Mouse (Mus musculus) left cerebral cortex, postnatal 25 days (tissue): Measurements from ENCODE around the gene Armh3. TPM values are rescaled to one million over a fixed set of nuclear protein-coding genes. Genes with fewer than 3 reads are reported as not detected.

Experiments used
- DNase-seq, 2 experiments: peaks; one replicate each; pipeline ENCODE4 v3.0.0; 2022; ENCODE audit warnings: low spot score in 2 of 2, mixed read lengths in 1 of 2
- intact Hi-C: fragments of 180-260 bp; cut with DNase I; formaldehyde crosslinking; loops from one replicate; pipeline ENCODE4 v1.15.1; 2025
- total RNA-seq, 2 experiments: library from RNA; stranded (reverse); gene quantifications; 2 replicates each; pipeline ENCODE4 v1.2.3; 2021

Gene Armh3
- total RNA-seq, 2 experiments from 2014 or later = 19.7 to 19.8 TPM

DNA sequence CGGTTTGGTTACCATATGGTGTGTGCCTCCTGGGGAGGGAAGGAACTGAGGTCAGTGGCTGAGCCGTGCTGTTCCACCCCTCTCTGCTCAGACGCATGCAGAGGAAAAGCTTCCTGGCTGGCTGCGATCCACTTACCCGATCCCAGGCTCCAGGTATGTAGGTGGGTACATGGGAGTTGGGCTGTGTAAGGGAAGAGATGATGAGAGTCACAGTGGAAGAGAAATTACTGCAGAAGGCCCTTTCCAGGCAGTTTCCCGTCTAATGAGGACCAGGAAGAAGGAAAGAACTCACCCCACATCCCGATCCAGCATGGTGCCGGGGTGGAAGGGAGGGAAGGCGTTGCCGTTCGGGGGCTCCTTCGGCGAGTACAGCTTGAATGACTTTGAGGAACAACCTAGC lies 37.7 kb upstream of the Armh3 start:
- intact Hi-C loops = no loop called here

DNA sequence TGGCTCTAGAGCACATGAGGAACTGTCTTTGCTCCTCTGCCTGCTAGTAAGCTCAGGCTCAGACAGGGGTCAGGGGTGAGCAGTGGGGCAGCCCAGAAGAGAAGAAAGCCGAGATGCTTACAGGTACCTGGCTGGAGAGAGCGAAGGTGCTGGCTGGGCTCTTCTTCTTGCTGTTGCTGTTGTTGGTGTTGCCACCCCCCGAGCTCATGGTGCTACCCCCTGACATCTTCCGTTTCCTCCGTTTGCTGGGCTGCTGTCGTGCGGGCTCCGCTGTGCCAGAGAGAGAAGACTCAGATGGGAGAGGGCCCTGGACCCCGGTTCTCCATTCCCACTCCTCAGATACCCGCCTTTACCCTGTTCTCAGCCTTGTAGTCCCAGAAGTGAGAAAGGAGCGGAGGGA lies 35.6 kb upstream of the Armh3 start:
- no peak for DNase-seq
- intact Hi-C loops = no loop called here

More for the DNA sequence above, 37.7 kb upstream of the Armh3 start:
- no peak for DNase-seq

DNA sequence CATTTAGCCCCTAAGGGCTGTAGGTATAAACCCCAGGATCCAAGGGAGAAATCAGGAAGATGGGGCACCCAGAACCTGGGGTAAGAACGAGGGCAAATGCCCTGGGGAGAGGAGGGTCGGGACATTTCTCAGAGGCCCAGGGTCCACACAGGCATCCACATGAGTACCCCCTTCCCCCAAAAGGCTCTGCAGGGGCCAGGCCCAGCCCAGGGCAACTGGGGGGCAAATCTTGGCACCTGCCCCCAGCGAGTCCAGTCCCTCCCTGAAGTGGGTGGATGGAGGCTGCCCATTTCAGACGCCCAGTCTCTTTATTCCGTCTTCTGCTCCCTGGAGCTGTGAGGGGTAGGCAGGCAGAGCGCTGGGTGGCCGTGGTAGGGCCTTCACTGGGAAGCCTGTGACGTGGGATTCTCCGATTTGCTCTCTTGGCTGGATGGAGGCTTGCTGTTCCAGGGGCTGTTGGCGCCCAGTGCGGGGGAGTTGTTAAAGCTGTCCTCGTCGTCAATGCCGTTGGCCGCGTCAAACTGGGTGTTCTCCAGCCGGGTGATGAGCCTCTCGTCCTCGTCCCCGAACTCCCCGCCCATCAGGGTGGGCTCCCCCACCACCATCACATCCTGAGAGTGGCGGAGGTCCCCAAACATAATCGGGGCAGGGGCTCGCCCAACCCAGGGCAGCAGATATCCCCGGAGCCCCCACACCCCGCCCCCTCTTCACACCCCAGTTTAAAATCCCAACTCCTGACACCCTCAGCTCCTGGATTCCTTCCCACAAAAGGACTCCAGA lies 34.6 kb upstream of the Armh3 start:
- intact Hi-C loops = no loop called here
- DNase-seq = peak in 1 of 2 experiments; percentile 77

DNA sequence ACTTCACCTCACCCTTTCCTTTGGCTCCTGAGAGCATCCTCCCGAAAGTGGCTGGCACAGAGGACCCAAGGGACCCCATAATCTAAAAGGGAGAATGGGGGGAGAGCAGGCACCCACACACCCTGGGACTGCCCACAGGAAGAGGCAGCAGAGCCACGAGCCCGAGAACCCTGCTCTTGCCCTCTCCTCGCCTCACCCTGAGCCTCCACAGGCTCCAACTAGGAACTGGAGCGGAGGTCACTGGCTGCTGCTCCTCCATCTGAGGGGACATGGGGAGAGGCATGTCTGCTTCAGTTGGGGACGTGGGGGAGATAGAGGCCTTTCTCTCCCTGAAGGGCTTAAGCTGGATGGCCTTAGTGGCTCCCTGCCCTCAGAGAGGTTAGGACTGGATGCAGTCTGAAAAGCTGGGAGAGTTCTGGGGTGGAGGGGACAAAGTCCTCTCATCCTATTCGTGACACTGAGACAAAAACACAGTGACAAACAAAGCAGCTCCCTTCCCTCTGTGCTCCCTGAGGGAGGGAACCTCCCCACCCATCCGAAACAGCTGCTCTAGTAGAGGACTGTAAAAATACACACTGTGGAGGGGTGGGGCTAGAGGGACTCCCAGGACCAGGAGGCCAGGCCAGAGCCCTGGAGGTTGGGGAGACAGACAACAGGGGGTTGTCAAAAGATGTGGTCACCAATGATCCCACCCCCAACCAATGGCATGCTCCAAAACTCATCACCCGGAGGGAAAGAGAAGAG lies 33.6 kb upstream of the Armh3 start:
- no peak for DNase-seq
- intact Hi-C loops = no loop called here

DNA sequence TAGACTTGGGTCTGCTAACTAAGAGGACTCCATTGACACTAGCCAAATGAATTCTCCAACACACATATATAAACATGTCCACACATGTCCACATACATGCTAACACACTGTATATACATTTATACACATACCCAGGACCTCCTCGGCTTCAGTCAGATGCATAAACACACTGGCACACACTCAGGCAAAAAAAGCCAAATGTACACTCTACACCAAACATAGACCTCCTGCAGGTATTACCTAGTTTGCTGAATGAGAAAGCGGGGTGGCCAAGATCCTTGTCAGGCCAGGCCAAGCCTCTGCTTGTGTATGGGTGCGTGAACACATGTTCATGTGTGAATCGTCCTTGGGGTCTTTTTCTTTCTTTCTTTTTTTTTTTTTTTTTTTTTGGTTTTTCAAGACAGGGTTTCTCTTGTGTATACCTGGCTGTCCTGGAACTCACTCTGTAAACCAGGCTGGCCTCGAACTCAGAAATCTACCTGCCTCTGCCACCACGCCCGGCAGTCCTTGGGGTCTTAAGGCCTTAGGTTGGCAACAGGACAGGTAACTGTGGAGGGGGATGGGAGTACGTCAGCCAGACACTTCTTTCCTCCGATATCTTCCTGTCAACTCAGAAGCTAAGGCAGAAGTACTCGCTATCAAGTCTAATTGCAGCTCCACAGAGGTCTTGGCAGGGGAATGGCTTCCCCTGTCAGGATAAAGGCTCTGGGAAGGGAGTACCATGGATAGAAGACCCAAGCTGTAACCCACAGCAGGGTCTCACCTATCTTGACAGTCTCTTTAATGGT lies 32.1 kb upstream of the Armh3 start:
- intact Hi-C loops = no loop called here

DNA sequence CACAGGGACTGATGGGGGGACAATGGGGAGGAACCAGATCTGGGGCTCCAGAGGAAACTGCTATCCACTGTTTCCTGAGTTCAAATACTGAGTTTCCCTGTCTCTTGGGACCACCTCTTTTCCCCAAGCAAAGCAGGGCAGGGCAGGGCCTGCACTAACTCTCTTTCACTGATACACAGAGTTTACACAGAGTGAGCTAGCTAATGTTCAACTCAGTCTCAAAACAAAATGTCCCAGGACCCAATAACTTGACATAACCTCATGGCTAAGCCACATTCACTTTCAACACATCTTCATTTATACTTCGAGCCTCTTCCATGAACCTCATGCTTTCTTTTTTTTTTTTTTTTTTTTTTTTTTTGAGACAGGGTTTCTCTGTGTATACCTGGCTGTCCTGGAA lies 31.4 kb upstream of the Armh3 start:
- DNase-seq = no peak
- intact Hi-C loops = no loop called here

More for the DNA sequence above, 32.1 kb upstream of the Armh3 start:
- no peak for DNase-seq

DNA sequence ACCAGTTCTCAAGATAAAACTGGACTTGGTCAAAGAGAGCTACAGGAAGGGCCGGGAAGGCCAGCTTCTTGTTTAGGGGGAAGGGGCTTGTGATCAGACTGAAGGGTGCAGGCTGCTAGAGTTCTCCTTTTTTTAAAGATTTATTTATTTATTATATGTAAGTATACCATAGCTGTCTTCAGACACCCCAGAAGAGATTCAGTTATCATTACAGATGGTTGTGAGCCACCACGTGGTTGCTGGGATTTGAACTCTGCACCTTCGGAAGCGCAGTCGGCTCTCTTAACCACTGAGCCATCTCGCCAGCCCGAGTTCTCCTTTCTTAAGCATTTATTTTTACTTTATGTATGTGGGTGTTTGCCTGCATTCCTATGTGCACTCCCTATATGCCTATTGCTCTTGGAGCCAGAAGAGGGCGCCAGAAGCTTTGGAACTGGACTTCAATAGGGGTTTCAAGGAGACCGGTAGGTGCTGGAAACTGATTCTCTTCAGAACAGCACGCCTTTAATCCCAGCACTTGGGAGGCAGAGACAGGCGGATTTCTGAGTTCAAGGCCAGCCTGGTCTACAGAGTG lies 30.5 kb upstream of the Armh3 start:
- DNase-seq = no peak
- intact Hi-C loops = no loop called here

DNA sequence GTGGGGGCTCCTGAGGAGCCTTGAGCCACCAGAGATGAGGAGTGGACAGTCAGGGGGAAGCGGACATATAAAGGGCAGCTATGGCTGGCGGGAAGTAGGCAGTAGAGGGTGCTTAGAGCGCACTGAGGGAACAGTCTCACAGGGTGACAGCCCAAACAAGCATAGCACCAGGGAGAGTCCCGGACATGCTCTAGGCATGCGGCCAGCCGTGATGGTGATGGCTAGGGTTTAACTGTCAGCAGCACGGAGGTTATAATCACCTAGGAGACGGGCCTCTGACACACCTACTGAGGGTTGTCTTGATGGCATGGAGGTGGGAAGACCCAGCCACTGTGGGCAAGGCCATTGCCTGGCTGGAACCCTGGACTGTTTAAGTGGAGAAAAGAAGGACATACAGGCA lies 28.3 kb upstream of the Armh3 start:
- no peak for DNase-seq
- intact Hi-C loops = no loop called here

DNA sequence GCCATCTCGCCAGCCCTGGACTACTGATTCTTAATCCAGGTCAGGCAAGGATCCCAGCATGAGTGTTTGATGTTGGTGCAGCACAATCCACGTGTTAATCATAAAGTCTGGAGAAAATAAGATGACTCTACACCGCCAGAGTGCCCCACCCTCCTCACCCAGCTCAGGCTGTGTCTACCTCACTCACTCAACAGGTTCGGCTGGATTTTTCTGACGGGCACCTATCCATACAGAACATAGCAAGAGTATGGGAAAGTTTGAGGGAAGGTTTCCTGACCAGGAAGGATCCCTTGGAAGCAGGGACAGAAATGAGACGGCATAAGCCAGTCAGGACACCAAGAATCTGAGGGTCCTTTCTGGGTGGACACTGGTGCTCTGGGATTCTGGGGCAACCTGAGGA lies 26.7 kb upstream of the Armh3 start:
- intact Hi-C loops = no loop called here

DNA sequence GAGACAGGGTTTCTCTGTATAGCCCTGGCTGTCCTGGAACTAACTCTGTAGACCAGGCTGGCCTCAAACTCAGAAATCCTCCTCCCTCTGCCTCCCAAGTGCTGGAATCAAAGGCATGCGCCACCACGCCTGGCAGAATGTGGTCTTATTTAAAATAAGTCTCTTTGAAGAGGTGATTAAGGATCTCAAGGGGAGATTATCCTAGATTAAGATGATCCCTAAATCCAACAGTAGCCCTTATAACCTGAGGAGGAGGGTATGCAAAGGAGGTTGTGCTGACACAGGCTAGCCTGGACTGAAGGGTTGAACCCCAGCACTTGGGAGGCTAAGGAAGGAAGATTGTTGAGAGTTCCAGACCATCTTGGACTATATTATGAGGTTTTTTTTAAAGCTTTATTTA lies 17.7 kb upstream of the Armh3 start:
- intact Hi-C loops = loop anchor here (10.0 kb wide), 1 partner anchor 441 kb away; no protein-coding TSS in a partner anchor
- DNase-seq = no peak

More for the DNA sequence above, 26.7 kb upstream of the Armh3 start:
- DNase-seq = no peak

DNA sequence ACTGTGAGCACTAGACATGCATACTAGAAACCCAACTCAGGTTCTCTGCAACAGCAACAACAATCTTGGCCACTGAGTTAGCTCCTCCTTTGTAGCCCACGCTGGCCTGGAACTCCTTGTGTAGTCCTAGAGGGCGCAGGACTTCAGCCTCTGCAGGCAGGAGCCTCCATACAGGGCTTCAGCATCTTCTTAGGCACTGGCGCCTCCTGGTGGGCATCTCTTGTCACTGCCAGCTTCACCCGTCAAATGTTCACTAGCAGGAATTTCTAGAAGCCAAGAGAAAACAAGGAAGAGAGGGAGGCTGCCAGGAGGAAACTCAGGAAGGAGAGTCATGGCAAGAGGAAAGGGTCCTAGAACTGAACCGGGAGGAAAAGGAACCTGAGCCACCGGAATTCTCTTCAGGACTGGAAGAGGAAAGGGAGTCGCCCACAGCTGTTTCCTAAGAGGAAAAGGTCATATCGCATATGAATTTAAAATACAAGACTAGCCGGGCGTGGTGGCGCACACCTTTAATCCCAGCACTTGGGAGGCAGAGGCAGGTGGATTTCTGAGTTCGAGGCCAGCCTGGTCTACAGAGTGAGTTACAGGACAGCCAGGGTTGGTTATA lies 16.4 kb upstream of the Armh3 start:
- peak; percentile 80 to 90 for DNase-seq
- intact Hi-C loops = loop anchor here (2.0 to 10.0 kb wide), 3 partner anchors 202 to 440 kb away; no protein-coding TSS in a partner anchor

DNA sequence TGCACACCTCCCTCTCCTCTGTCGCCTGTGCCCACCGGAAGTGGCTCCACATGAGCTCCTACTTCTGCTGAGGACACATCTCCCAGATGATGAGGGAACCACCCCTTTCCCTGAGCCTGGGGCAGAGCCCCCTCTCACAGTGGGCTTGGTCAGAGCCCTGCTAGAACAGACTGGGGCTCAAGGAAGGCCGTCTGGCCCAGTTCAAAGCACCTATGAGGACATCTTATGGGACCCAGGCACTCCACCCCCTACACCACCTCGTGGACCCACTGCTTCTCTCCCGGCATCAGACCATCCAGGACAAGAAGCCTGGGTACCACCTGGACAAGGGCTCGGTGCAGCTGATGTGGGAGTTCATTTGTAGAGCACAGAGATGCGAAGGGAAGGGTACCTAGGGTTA lies 7.4 kb upstream of the Armh3 start:
- intact Hi-C loops = no loop called here
- no peak for DNase-seq

DNA sequence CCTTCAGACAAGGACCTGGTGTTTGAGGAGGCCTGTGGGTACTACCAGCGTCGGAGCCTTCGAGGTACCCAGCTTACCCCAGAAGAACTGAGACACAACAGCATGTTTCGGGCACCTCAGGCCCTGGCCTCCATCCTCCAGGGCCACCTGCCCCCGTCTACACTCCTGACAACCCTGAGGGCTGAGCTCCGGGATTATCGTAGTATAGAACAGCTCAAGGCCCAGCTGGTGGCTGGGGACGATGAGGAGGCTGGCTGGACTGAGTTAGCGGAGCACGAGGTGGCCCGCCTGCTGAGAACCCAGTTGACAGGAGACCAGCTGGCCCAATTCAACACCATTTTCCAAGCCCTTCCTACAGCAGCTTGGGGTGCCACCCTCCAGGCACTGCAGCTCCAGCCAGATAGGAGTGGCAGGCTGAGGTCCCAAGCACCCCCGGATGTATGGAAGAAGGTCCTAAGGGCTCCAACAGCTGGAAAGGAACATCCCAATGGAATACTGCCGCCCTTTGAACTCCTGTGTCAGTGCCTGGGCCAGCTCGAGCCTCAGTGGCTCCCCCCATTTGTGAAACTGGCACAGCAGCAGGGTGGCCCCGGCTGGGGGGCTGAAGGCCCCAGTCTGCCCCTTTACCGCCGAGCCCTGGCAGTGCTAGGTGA lies 6.7 kb upstream of the Armh3 start:
- DNase-seq = no peak
- intact Hi-C loops = no loop called here

DNA sequence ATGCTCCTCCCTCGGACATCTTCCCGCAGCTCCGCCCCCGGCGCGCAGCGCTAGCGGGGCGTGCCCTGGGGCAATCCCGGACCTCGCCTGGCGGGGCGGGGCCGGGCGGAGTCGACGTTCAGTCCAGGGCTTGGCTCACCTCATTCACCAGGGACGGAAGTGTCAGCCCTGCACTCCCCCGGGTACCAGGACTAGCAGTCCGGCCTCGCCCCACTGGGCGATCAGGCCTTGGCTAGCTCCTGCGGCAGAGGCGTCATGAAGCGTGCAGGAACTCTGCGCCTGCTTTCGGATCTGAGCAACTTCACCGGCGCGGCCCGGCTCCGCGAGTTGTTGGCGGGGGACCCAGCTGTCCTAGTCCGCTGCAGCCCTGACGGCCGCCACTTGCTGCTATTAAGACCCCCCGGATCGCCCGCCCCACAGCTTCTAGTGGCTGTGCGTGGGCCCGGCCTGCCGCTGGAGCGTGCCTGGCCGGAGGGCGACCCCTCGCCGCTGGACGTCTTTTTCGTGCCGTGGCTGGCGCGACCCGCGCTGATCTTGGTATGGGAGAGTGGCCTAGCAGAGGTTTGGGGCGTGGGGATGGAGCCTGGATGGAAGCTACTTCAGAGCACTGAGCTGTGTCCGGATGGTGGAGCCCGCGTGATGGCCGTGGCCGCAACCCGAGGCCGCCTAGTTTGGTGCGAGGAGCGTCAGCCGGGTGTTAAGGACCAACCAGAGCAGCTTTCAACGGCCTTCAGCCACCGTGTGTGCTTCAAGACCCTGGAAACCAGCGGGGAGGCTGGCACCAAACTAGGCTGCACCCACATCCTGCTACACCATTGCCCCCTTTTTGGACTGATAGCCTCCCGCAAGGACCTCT lies 5.3 kb upstream of the Armh3 start, which contains the start of gene Hps6:
TSS of gene Hps6 (plus strand) at position 138 of the 856 bp plus-strand sequence.
- DNase-seq = peak; percentile 52 to 62
- intact Hi-C loops = no loop called here

DNA sequence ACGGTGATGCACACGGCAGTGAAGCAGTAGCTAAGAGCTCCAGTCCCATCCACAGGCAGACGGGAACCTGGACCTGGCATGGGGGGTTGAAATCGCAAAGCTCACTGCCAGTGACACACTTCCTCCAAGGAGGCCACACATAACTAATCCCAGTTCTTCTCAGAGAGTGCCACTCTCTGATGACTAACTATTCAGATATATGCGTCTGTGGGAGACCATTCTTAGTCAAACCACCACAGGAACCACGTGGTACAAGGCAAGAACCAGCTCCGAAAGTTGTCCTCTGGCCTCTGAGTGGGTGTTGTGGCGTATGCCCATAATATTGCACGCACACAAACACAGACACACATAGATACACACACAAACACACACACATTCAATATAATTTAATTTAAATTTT lies 4.0 kb upstream of the Armh3 start:
- intact Hi-C loops = no loop called here

DNA sequence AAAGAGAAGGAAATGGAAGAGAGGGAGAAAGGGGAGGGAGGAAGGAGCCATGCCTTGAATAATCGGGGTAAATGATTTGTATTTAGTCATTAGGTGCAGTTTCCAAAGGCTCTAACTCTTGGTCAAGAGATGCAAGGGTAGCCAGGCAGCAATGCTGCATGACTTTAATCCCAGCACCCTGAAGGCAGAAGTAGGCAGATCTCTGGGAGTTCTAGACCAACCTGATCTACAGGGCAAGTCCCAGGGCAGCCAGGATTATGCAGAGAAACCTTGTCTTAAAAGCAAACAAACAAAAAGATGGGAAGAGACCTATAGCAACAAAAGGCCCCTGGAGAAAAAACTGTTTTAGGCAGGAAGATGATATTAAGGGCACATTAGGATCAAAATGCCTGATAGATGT lies 1.1 kb upstream of the Armh3 start:
- intact Hi-C loops = no loop called here
- DNase-seq = no peak

More for the DNA sequence above, 4.0 kb upstream of the Armh3 start:
- DNase-seq = no peak

DNA sequence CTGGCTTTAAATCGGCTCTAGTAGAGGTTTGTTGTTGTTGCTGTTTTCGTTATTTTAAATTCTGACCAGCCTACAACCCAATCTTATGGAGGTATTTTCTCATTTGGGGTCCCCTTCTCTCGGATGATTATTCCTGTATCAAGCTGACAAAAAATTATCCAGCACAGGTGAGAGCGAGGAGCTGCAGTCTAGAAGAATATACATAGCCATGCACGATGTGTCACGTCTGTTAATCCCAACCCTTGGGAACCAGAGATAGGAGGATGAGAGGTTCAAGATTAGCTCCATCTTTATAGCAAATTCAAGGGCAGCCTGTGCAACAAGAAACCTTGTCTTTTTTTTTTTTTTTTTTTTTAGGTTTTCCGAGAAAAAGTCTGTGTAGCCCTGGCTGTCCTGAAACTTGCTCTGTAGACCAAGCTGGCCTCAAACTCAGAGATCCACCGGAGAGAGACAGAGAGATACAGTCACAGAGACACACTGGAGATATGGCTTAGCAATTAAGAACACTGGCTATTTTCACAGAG lies 468 bp upstream of the Armh3 start:
- no peak for DNase-seq
- intact Hi-C loops = no loop called here

DNA sequence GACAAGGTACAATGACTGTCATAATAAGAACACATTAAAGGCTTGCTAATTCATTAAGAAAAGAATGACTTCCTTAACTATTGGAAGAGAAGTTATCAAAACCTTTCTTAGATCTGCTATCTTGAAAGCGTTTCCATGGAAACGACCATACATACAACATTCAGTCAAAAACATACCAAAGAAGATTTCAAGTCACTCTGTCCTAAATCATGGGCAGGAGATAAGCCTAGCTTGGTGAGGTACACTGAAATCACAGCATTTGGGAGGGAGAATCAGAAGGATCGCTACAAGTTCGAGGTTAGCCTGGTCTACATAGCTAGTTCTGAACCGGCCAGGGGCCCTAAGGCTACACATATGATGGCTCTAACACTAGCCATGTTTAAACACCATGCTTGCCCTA lies 923 bp downstream of the Armh3 start:
- intact Hi-C loops = no loop called here
- DNase-seq = no peak
